Mouse (Mus musculus) liver, adult 2 months (tissue): Measurements from ENCODE around the gene Skap2. TPM values are rescaled to one million over a fixed set of nuclear protein-coding genes. Genes with fewer than 3 reads are reported as not detected.

ENCODE experiments used
- DNase-seq: peaks from one replicate; pipeline ENCODE4 v3.0.0-alpha.2; 2011; ENCODE audit warnings: low read depth, low spot score; ENCODE audit errors: extremely low read depth
- H3K27ac ChIP-seq: fragments of 200-500 bp; replicated peaks from 2 replicates; pipeline ENCODE4 v1.5.1; 2012; ENCODE audit warnings: low read depth, mild to moderate bottlenecking, control low read depth, inconsistent platforms, low read length; ENCODE audit not compliant: insufficient read depth
- H3K27me3 ChIP-seq: fragments of 200-500 bp; 2 replicates; pipeline ENCODE4 v1.6.1; 2012; ENCODE audit warnings: mild to moderate bottlenecking, moderate library complexity, low read length, inconsistent platforms; ENCODE audit not compliant: control insufficient read depth, insufficient read depth
- H3K36me3 ChIP-seq: fragments of 200-500 bp; 2 replicates; pipeline ENCODE4 v1.6.1; 2012; ENCODE audit warnings: low read length, inconsistent platforms; ENCODE audit not compliant: control insufficient read depth, insufficient read depth
- H3K4me1 ChIP-seq: fragments of 200-500 bp; 2 replicates; pipeline ENCODE4 v1.6.1; 2011; ENCODE audit warnings: low read length; ENCODE audit not compliant: control insufficient read depth, insufficient read depth
- H3K4me3 ChIP-seq: fragments of 200-500 bp; 2 replicates; pipeline ENCODE4 v1.5.1; 2011; ENCODE audit warnings: low read depth, mild to moderate bottlenecking, control low read depth, low read length, moderate library complexity; ENCODE audit not compliant: insufficient read depth
- H3K79me2 ChIP-seq: fragments of 200-500 bp; 2 replicates; pipeline ENCODE4 v1.6.1; 2012; ENCODE audit warnings: inconsistent platforms, mild to moderate bottlenecking, low read length, moderate library complexity; ENCODE audit not compliant: control insufficient read depth, insufficient read depth
- H3K9ac ChIP-seq: fragments of 200-500 bp; 2 replicates; pipeline ENCODE4 v1.6.1; 2012; ENCODE audit warnings: low read depth, mild to moderate bottlenecking, control low read depth, inconsistent platforms, low read length
- CTCF ChIP-seq: fragments of 200-500 bp; IDR thresholded peaks from 2 replicates; pipeline ENCODE4 v1.5.1; 2011; ENCODE audit warnings: low read depth, low read length, control low read depth
- POLR2A ChIP-seq: fragments of 200-500 bp; IDR thresholded peaks from 2 replicates; pipeline ENCODE4 v1.6.1; 2011; ENCODE audit warnings: low read length, control low read depth; ENCODE audit not compliant: insufficient read depth; ENCODE audit errors: extremely low read depth
- WGBS: fragments of 180-500 bp; shearing (Covaris S2); methylation state at CpG from one replicate; pipeline ENCODE4 v1.1.7; 2018; 5-methylcytosine and 5-hydroxymethylcytosine counted together
- polyA plus RNA-seq: library from polyadenylated mRNA; depleted of rRNA; stranded (reverse); fragments of >200 nt; gene quantifications from 2 replicates; pipeline ENCODE4 v1.2.3, GENCODE M21; 2012
- total RNA-seq: library from RNA; depleted of rRNA; stranded (reverse); fragments of >200 nt; gene quantifications from 2 replicates; pipeline ENCODE4 v1.2.3, GENCODE M21; 2014

Gene Skap2
- total and polyA plus RNA-seq, 2 experiments = 4.0 to 15.6 TPM

GRCm38 (mm10) chr6:51882880-51883274 lies 129.5 kb downstream of the Skap2 start:
- TF ChIP-seq CTCF (no peak), POLR2A (no peak)

DNA sequence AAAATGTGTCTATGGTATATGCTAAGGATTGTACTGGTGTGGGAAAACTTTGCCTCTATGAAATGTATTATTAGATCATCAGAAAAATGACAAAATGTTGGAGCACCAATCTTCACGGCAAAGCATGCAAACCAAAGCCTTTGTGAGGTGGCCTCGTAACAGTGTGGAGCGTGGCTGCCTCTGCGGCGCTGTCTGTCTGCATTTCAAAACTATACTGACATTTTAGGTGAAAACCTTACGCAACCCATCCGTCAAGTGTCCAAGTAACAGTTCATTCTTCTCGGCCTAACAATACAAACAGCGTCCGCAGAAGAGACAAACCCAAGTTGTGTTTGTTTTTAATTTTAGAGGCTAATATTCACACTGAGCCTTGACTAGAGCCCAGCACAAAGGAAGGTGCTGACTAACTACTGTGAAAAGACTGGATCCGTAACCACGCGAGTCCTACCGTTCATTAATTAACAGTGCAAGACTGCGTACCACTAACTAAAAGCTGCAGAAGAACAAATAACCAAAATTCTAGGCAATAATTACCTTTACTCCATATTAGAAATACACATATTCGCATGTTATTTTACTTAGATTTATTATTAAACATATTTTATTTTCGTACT lies 130.0 kb downstream of the Skap2 start:
- Histone ChIP-seq H3K27ac (no peak overlapping the region), H3K79me2 (no peaks in the 10 kb centered on the region), H3K4me1 (0 out of 2 replicates have a peak, but pooled peaks cover 4% of the 10 kb centered on the region), H3K4me3 (no peak overlapping the region), H3K9ac (no peak overlapping the region), H3K36me3 (no peaks in the 10 kb centered on the region), H3K27me3 (no peaks in the 10 kb centered on the region)
- TF ChIP-seq CTCF (no peak), POLR2A (no peak)
- WGBS = 89% methylated on average over 17 of the region's 17 CpGs
- no peak for DNase-seq

More at GRCm38 (mm10) chr6:51882880-51883274, 129.5 kb downstream of the Skap2 start:
- 0 out of 2 replicates have a peak, but pooled peaks cover 4% of the 10 kb centered on the region for H3K4me1 ChIP-seq
- DNase-seq = no peak
- H3K4me3 ChIP-seq = no peak overlapping the region
- H3K36me3 ChIP-seq = no peaks in the 10 kb centered on the region
- WGBS = 89% methylated on average over 5 of the region's 5 CpGs
- H3K79me2 ChIP-seq = no peaks in the 10 kb centered on the region
- H3K9ac ChIP-seq = no peak overlapping the region
- no peaks in the 10 kb centered on the region for H3K27me3 ChIP-seq
- H3K27ac ChIP-seq = no peak overlapping the region

GRCm38 (mm10) chr6:51881181-51881968 lies 131.0 kb downstream of the Skap2 start:
- 66% methylated on average over 13 of the region's 13 CpGs for WGBS
- Histone ChIP-seq H3K4me3 (no peak overlapping the region), H3K9ac (no peak overlapping the region), H3K27ac (peak overlapping the region; percentile 63), H3K36me3 (no peaks in the 10 kb centered on the region), H3K27me3 (no peaks in the 10 kb centered on the region), H3K79me2 (no peaks in the 10 kb centered on the region), H3K4me1 (peaks cover 4% of the 10 kb centered on the region; the same call in 1 of the 2 replicates)
- no peak for TF ChIP-seq POLR2A
- no peak for TF ChIP-seq CTCF
- DNase-seq = peak; percentile 20

GRCm38 (mm10) chr6:51880778-51881177 lies 131.6 kb downstream of the Skap2 start:
- no peak for DNase-seq
- 73% methylated on average over 6 of the region's 6 CpGs for WGBS
- no peak overlapping the region for H3K4me3 ChIP-seq

DNA sequence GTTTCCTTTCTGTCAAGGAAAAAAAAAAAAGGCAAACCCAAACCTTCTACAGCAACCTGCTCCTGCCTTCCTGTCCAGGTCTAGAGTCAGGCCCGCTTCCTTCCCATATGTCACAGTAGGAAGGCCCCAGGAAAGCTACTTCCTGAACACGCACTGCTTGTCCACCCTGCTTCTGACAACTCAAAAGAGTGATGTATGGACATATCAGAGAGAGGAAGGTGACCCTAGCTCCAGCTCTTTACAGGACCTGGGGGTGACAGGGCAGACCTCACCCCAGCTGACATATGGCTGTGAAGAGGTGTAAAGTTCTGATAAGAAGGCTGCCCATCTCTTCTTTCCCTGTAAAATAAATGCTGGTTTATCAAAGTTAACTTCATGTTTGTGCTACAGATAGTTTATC lies 133.8 kb downstream of the Skap2 start:
- Histone ChIP-seq H3K79me2 (no peaks in the 10 kb centered on the region), H3K27me3 (no peaks in the 10 kb centered on the region), H3K27ac (no peak overlapping the region), H3K4me3 (no peak overlapping the region), H3K36me3 (peaks cover 4% of the 10 kb centered on the region; the same call in 1 of the 2 replicates), H3K4me1 (peaks cover 4% of the 10 kb centered on the region; the same call in 1 of the 2 replicates), H3K9ac (no peak overlapping the region)
- TF ChIP-seq POLR2A (no peak), CTCF (no peak)
- 82% methylated on average over 2 of the region's 2 CpGs for WGBS
- no peak for DNase-seq

More at GRCm38 (mm10) chr6:51880778-51881177, 131.6 kb downstream of the Skap2 start:
- Histone ChIP-seq H3K79me2 (no peaks in the 10 kb centered on the region), H3K27ac (peak overlapping the region; percentile 63), H3K27me3 (no peaks in the 10 kb centered on the region), H3K4me1 (peaks cover 4% of the 10 kb centered on the region; the same call in 1 of the 2 replicates), H3K9ac (no peak overlapping the region), H3K36me3 (no peaks in the 10 kb centered on the region)
- no peak for TF ChIP-seq POLR2A
- TF ChIP-seq CTCF = no peak
